Mouse (Mus musculus): ENCODE results near the gene Gcgr. TPM values are rescaled to one million over a fixed set of nuclear protein-coding genes. Genes with fewer than 3 reads are reported as not detected.

Gcgr gene
- total and polyA plus RNA-seq, 2 experiments from 2014 or later, result 0.22 TPM; not detected in 1

DNA sequence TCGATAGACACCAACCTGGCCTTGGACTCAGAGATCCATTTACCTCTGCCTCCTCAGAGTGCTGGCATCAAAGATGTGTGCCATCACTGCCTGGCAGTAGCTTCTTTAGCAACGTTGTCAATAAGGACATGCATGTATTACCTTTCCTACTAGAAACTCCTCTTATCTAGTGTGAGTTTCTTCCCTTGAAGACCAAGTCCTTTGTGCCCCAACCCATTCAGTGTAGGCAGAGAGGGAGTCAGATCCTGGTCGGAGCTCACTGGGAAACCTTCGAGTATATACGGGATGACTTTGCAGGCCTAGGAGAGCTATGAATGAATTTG, 43.7 kb downstream of the Gcgr start:
- ATAC-seq, result no peak
- WGBS, result 43% methylated on average over 5 of the region's 5 CpGs
- peak overlapping the region; percentile 73 for H3K4me2 ChIP-seq (ENCODE audit: low read depth)
- DNase-seq, result no peak
- H3K27ac ChIP-seq (ENCODE audit: low read depth, low read length), result no peak overlapping the region
- H3K27me3 ChIP-seq (ENCODE audit: insufficient read depth, low read length), result no peaks in the 10 kb centered on the region
- 0 out of 2 replicates have a peak overlapping the region, but pooled peaks have one; percentile 72 for H3K9ac ChIP-seq
- no peak for TF ChIP-seq CTCF (IDR thresholded peaks at IDR 0.05; ENCODE audit: low read depth)
- peak overlapping the region; percentile 71; the same call in 1 of the 2 replicates for H3K4me3 ChIP-seq (ENCODE audit: low read depth, low read length)
- H3K36me3 ChIP-seq (ENCODE audit: insufficient read depth), result peaks cover 40% of the 10 kb centered on the region
- 0 out of 2 replicates have a peak, but pooled peaks cover 7% of the 10 kb centered on the region for H3K4me1 ChIP-seq (ENCODE audit: insufficient read depth)
- H3K9me3 ChIP-seq (ENCODE audit: low read length), result no peaks in the 10 kb centered on the region

GRCm38 (mm10) chr11:120575046-120575445, 44.5 kb downstream of the Gcgr start:
- ATAC-seq, result no peak

DNA sequence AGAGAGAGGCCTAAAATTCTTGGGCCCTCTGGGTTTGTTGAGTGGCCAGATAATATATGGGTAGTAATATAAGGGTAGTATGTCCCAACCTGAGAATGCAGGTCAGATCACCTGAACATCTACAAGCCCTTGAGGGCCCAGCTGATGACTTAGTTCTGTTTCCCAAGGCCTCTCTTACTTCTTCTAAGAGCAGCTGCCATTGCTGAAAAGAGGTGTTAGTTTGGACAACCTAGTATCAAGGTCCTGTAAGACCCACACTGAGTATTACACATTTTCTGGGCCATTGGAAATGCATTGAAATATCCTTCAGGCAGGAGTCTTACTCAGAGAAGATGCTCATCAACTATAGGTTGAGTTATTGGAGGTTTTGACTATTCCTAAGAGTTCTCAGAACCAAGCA, 45.4 kb downstream of the Gcgr start:
- Histone ChIP-seq H3K27me3 (ENCODE audit: insufficient read depth, low read length) (no peaks in the 10 kb centered on the region), H3K4me1 (ENCODE audit: insufficient read depth) (peaks cover 12% of the 10 kb centered on the region), H3K4me3 (ENCODE audit: low read depth, low read length) (no peak overlapping the region), H3K27ac (ENCODE audit: low read depth, low read length) (no peak overlapping the region), H3K36me3 (ENCODE audit: insufficient read depth) (peaks cover 31% of the 10 kb centered on the region), H3K9ac (no peak overlapping the region), H3K4me2 (ENCODE audit: low read depth) (no peak overlapping the region), H3K9me3 (ENCODE audit: low read length) (no peaks in the 10 kb centered on the region)
- DNase-seq (no peak), ATAC-seq (no peak)
- TF ChIP-seq CTCF (IDR thresholded peaks at IDR 0.05; ENCODE audit: low read depth), result no peak

More at GRCm38 (mm10) chr11:120575046-120575445, 44.5 kb downstream of the Gcgr start:
- DNase-seq, result no peak
- Histone ChIP-seq H3K4me1 (ENCODE audit: insufficient read depth) (peaks cover 9% of the 10 kb centered on the region), H3K4me2 (ENCODE audit: low read depth) (no peak overlapping the region), H3K27me3 (ENCODE audit: insufficient read depth, low read length) (no peaks in the 10 kb centered on the region), H3K9ac (no peak overlapping the region), H3K9me3 (ENCODE audit: low read length) (no peaks in the 10 kb centered on the region), H3K27ac (ENCODE audit: low read depth, low read length) (no peak overlapping the region), H3K36me3 (ENCODE audit: insufficient read depth) (peaks cover 40% of the 10 kb centered on the region), H3K4me3 (ENCODE audit: low read depth, low read length) (no peak overlapping the region)
- 81% methylated on average over 2 of the region's 2 CpGs for WGBS
- TF ChIP-seq CTCF (IDR thresholded peaks at IDR 0.05; ENCODE audit: low read depth), result no peak

- Histone ChIP-seq H3K4me3 (ENCODE audit: low read depth, low read length) (no peak overlapping the region), H3K9ac (no peak overlapping the region), H3K4me1 (ENCODE audit: insufficient read depth) (peaks cover 12% of the 10 kb centered on the region), H3K4me2 (ENCODE audit: low read depth) (no peak overlapping the region), H3K36me3 (ENCODE audit: insufficient read depth) (peaks cover 26% of the 10 kb centered on the region), H3K27ac (ENCODE audit: low read depth, low read length) (no peak overlapping the region), H3K27me3 (ENCODE audit: insufficient read depth, low read length) (no peaks in the 10 kb centered on the region), H3K9me3 (ENCODE audit: low read length) (no peaks in the 10 kb centered on the region)
- TF ChIP-seq CTCF (IDR thresholded peaks at IDR 0.05; ENCODE audit: low read depth), result no peak
- WGBS, result 94% methylated on average over 3 of the region's 3 CpGs
- DNase-seq (peak; percentile 3), ATAC-seq (no peak)
Observed at GRCm38 (mm10) chr11:120576365-120576981, 46.0 kb downstream of the Gcgr start.

DNA sequence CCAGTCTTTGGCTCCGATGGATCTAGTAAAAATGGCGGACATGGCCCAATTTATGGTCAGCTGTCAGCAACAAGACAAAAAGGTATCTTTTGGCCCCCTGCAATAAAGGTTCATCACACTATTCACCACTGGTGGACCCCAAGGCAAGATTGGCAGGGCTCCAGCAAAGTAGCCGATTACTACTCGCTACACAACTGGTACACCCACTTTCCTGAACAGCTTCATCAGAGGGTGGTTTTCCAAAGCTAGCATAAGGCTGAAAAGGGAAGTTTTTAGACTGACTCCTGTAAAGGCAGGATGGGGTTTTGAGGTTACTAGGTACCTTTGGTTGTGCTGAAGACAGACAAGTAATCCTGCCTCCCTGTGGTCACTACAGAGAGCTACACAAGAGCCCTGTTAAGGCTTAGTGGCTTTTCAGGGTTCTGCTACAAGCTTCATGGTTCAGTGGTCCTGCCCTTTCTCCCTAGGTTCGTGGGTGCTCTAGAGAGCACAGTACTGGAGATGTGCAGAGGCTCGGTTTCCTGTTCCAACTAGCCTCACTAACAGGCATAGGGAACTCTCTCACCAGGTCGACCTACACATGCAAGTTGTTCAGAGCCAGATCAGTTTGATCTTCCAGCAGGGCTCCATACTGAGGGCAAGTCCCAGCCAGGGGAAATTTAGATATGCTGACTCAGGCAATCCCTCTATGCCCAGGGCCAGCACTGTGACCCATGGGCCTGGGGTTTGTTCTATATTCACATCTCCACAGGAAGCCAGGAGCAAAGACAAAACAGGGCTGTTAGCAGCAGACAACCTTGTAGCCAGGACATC, 46.9 kb downstream of the Gcgr start:
- Histone ChIP-seq H3K9ac (no peak overlapping the region), H3K4me1 (ENCODE audit: insufficient read depth) (peaks cover 12% of the 10 kb centered on the region), H3K4me2 (ENCODE audit: low read depth) (no peak overlapping the region), H3K9me3 (ENCODE audit: low read length) (no peaks in the 10 kb centered on the region), H3K36me3 (ENCODE audit: insufficient read depth) (peaks cover 26% of the 10 kb centered on the region), H3K27ac (ENCODE audit: low read depth, low read length) (no peak overlapping the region), H3K4me3 (ENCODE audit: low read depth, low read length) (no peak overlapping the region), H3K27me3 (ENCODE audit: insufficient read depth, low read length) (no peaks in the 10 kb centered on the region)
- ATAC-seq, result no peak
- WGBS, result 76% methylated on average over 7 of the region's 7 CpGs
- peak; percentile 60 for TF ChIP-seq CTCF (IDR thresholded peaks at IDR 0.05; ENCODE audit: low read depth)
- peak; percentile 54 for DNase-seq

DNA sequence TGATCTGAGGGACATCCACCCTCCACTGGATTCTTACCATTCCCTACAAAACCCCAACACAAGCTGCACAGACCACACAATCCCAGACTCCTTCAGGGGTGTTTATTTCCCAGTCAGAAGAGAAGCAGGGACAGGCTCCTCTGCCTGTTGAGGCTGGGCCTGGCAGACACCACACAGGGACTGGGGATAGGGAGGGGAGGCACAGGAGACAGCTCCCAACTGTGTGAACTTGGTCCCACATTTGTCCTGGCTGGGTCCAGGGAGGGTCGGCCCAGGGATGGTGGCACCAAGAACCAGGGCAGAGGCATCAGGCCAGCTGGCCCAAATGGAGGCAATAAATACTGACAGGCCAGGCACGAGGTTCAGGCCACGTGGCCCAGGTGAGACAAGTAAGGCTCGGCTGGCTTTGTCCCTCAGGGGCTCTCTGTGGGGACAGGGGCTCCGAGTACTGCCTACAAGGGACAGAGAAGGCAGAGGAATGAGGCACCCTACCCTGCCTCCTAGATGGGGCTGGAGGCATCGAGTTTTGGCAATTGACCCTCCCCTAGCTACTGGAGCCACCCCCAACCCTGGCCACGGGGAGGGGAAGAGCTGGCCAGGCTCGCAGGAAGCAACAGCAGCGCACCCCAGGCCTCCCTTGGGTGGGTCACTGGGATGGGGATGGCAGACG, 47.7 kb downstream of the Gcgr start:
- H3K27me3 ChIP-seq (ENCODE audit: insufficient read depth, low read length), result no peaks in the 10 kb centered on the region
- WGBS, result 91% methylated on average over 10 of the region's 10 CpGs
- no peak for ATAC-seq
- no peak overlapping the region for H3K4me3 ChIP-seq (ENCODE audit: low read depth, low read length)
- no peaks in the 10 kb centered on the region for H3K9me3 ChIP-seq (ENCODE audit: low read length)
- DNase-seq, result no peak
- H3K27ac ChIP-seq (ENCODE audit: low read depth, low read length), result no peak overlapping the region
- H3K4me1 ChIP-seq (ENCODE audit: insufficient read depth), result peaks cover 12% of the 10 kb centered on the region
- TF ChIP-seq CTCF (IDR thresholded peaks at IDR 0.05; ENCODE audit: low read depth), result no peak
- no peak overlapping the region for H3K4me2 ChIP-seq (ENCODE audit: low read depth)
- no peak overlapping the region for H3K9ac ChIP-seq
- H3K36me3 ChIP-seq (ENCODE audit: insufficient read depth), result peaks cover 26% of the 10 kb centered on the region
